Mouse (Mus musculus): ENCODE data around the gene Ctf2. TPM values are rescaled to one million over a fixed set of nuclear protein-coding genes. Genes with fewer than 3 reads are reported as not detected.

Gene Ctf2
- polyA plus RNA-seq, 1 experiment: not detected

- TF ChIP-seq GATA1 (IDR thresholded peaks at IDR 0.05; ENCODE audit: low read length): no peak
Measured at GRCm38 (mm10) chr7:127685304-127686018, 46.5 kb downstream of the Ctf2 start.

GRCm38 (mm10) chr7:127681888-127682553 is 49.9 kb downstream of the Ctf2 start:
- TF ChIP-seq GATA1 (IDR thresholded peaks at IDR 0.05; ENCODE audit: low read length): no peak

- TF ChIP-seq GATA1 (IDR thresholded peaks at IDR 0.05; ENCODE audit: low read length): no peak
Measured at GRCm38 (mm10) chr7:127680541-127680940, 51.4 kb downstream of the Ctf2 start.

GRCm38 (mm10) chr7:127678811-127679210 is 53.2 kb downstream of the Ctf2 start:
- no peak for TF ChIP-seq GATA1 (IDR thresholded peaks at IDR 0.05; ENCODE audit: low read length)

- TF ChIP-seq GATA1 (IDR thresholded peaks at IDR 0.05; ENCODE audit: low read length): no peak
Measured at GRCm38 (mm10) chr7:127677609-127678008, 54.4 kb downstream of the Ctf2 start.

- no peak for TF ChIP-seq GATA1 (IDR thresholded peaks at IDR 0.05; ENCODE audit: low read length)
Measured at GRCm38 (mm10) chr7:127677077-127677476, 54.9 kb downstream of the Ctf2 start.

- no peak for TF ChIP-seq GATA1 (IDR thresholded peaks at IDR 0.05; ENCODE audit: low read length)
Measured at GRCm38 (mm10) chr7:127675391-127675811, 56.6 kb downstream of the Ctf2 start.

- TF ChIP-seq GATA1 (IDR thresholded peaks at IDR 0.05; ENCODE audit: low read length): no peak
Measured at GRCm38 (mm10) chr7:127674977-127675376, 57.0 kb downstream of the Ctf2 start.

GRCm38 (mm10) chr7:127672776-127673175 is 59.2 kb downstream of the Ctf2 start:
- no peak for TF ChIP-seq GATA1 (IDR thresholded peaks at IDR 0.05; ENCODE audit: low read length)

GRCm38 (mm10) chr7:127671880-127672774 is 59.8 kb downstream of the Ctf2 start:
- TF ChIP-seq GATA1 (IDR thresholded peaks at IDR 0.05; ENCODE audit: low read length): no peak

Other genes starting within 250 kb of the Ctf2 start
- gene Srcap, start 220.2 kb downstream of the Ctf2 start, polyA plus RNA-seq (2012): 43.4 and 44.6 TPM in 2 replicates
- 20.8 and 23.3 TPM in 2 replicates for gene Gm42715, start 212.6 kb downstream of the Ctf2 start, polyA plus RNA-seq (2012)
- 0.48 and 1.3 TPM in 2 replicates for gene Tmem265, start 170.8 kb downstream of the Ctf2 start, polyA plus RNA-seq (2012)
- gene Phkg2, start 158.8 kb downstream of the Ctf2 start, polyA plus RNA-seq (2012): 22.2 and 39.6 TPM in 2 replicates
- 2.5 and 2.8 TPM in 2 replicates for gene Ccdc189, start 143.6 kb downstream of the Ctf2 start, polyA plus RNA-seq (2012)
- gene Rnf40, start 143.4 kb downstream of the Ctf2 start, polyA plus RNA-seq (2012): 49.0 and 49.7 TPM in 2 replicates
- 21.6 and 22.6 TPM in 2 replicates for gene Zfp629, start 116.4 kb downstream of the Ctf2 start, polyA plus RNA-seq (2012)
- gene Bcl7c, start 23.2 kb downstream of the Ctf2 start, polyA plus RNA-seq (2012): 375 and 505 TPM in 2 replicates
- gene Ctf1, start 19.4 kb downstream of the Ctf2 start, polyA plus RNA-seq (2012): 2.8 and 3.7 TPM in 2 replicates
- gene Fbxl19, start 12.4 kb upstream of the Ctf2 start, polyA plus RNA-seq (2012): 76.2 and 91.2 TPM in 2 replicates
- gene Orai3, start 37.6 kb upstream of the Ctf2 start, polyA plus RNA-seq (2012): 32.0 and 33.6 TPM in 2 replicates
- gene Setd1a, start 44.5 kb upstream of the Ctf2 start, polyA plus RNA-seq (2012): 99.0 and 114 TPM in 2 replicates
- 2.5 and 4.3 TPM in 2 replicates for gene Gm49388, start 53.4 kb upstream of the Ctf2 start, polyA plus RNA-seq (2012)
- 12.7 and 27.1 TPM in 2 replicates for gene Hsd3b7, start 68.4 kb upstream of the Ctf2 start, polyA plus RNA-seq (2012)
- 85.1 and 93.9 TPM in 2 replicates for gene Stx4a, start 92.1 kb upstream of the Ctf2 start, polyA plus RNA-seq (2012)
- 0.06 and 0.10 TPM in 2 replicates for gene Stx1b, start 92.4 kb upstream of the Ctf2 start, polyA plus RNA-seq (2012)
- 24.0 and 32.5 TPM in 2 replicates for gene Zfp646, start 144.1 kb upstream of the Ctf2 start, polyA plus RNA-seq (2012)
- 33.5 and 36.7 TPM in 2 replicates for gene Zfp668, start 144.7 kb upstream of the Ctf2 start, polyA plus RNA-seq (2012)
- gene Prss53, start 158.8 kb upstream of the Ctf2 start, polyA plus RNA-seq (2012): 0.48 and 0.67 TPM in 2 replicates
- gene Gm21974, start 163.3 kb upstream of the Ctf2 start, polyA plus RNA-seq (2012): not detected in 2 replicates
- 13.6 and 14.7 TPM in 2 replicates for gene Vkorc1, start 163.5 kb upstream of the Ctf2 start, polyA plus RNA-seq (2012)
- 166 and 183 TPM in 2 replicates for gene Bckdk, start 171.9 kb upstream of the Ctf2 start, polyA plus RNA-seq (2012)
- gene Kat8, start 180.3 kb upstream of the Ctf2 start, polyA plus RNA-seq (2012): 7.0 and 7.5 TPM in 2 replicates
- not detected in 2 replicates for gene Prss8, start 197.9 kb upstream of the Ctf2 start, polyA plus RNA-seq (2012)
- 5.5 and 10.0 TPM in 2 replicates for gene Prss36, start 214.6 kb upstream of the Ctf2 start, polyA plus RNA-seq (2012)
- gene Fus, start 235.3 kb upstream of the Ctf2 start, polyA plus RNA-seq (2012): 578 and 702 TPM in 2 replicates

All from G1E-ER4 (cell line).